Mouse (Mus musculus) thymus, adult 2 months (tissue): ENCODE data around the gene Prnd.

ENCODE experiments used
- CTCF ChIP-seq: fragments of 200-500 bp; IDR thresholded peaks from 2 replicates; pipeline ENCODE4 v1.5.1; 2012; ENCODE audit warnings: mild to moderate bottlenecking, control low read depth, low read length, moderate library complexity, borderline replicate concordance; ENCODE audit not compliant: control insufficient read depth, poor library complexity, insufficient read depth; ENCODE audit errors: extremely low read depth
- POLR2A ChIP-seq: fragments of 200-500 bp; IDR thresholded peaks from 2 replicates; pipeline ENCODE4 v1.6.1; 2012; ENCODE audit warnings: mild to moderate bottlenecking, low read length, control low read depth, moderate library complexity; ENCODE audit not compliant: control insufficient read depth, poor library complexity, insufficient read depth; ENCODE audit errors: extremely low read depth

DNA sequence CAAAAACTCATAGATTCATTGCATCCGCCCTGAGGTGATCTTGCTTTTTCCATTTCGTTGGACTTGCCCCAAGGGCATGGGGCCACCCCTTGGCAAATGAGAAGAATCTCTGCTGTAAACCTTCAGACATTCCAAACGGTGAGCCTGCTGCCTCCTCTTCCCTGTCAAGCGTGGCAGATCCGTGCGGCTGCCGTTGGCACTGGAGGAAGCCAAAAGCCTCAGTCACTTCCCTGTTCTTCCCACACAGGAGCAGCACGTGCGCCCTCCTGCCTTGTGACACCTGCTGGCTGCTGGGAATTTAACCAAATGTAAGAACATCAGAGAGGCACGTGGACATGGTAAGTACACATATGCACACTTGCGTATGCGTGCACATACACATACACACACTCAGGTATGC, 45.1 kb downstream of the Prnd start:
- no peak for TF ChIP-seq CTCF
- TF ChIP-seq POLR2A = no peak
